Mouse (Mus musculus) CH12.LX (cell line): Measurements from ENCODE around the gene Krt24. TPM values are rescaled to one million over a fixed set of nuclear protein-coding genes. Genes with fewer than 3 reads are reported as not detected.

Source experiments
- polyA plus RNA-seq: library from polyadenylated mRNA; unstranded; fragments of >175 nt; gene quantifications from 2 replicates; pipeline ENCODE4 v1.2.1, GENCODE M21; 2012; ENCODE audit warnings: low read depth; ENCODE audit not compliant: insufficient read length
- total RNA-seq, 2 experiments: library from RNA; depleted of rRNA; stranded (reverse); fragments of 300-350 nt in 1 of 2; fragments of >200 nt in 1 of 2; gene quantifications; 2 replicates each; pipeline ENCODE4 v1.2.3; 2012 to 2014

The Krt24 gene
- total and polyA plus RNA-seq, 3 experiments = not detected

Other genes with a start within 250 kb of the Krt24 start
- 0.04 and 0.21 TPM in 2 replicates for gene Igfbp4, start 244.0 kb downstream of the Krt24 start, total RNA-seq (2012; rRNA removed)
- not detected in 2 replicates for gene Igfbp4, start 244.0 kb downstream of the Krt24 start, total RNA-seq (2014; rRNA removed)
- 0.16 and 0.20 TPM in 2 replicates for gene Igfbp4, start 244.0 kb downstream of the Krt24 start, polyA plus RNA-seq
- 0.04 and 0.13 TPM in 2 replicates for gene Tns4, start 196.0 kb downstream of the Krt24 start, total RNA-seq (2012; rRNA removed)
- not detected in 2 replicates for gene Tns4, start 196.0 kb downstream of the Krt24 start, total RNA-seq (2014; rRNA removed)
- gene Tns4, start 196.0 kb downstream of the Krt24 start, polyA plus RNA-seq = 0.11 TPM in 1 of 2 replicates, not detected in the other
- 170 and 241 TPM in 2 replicates for gene Ccr7, start 130.2 kb downstream of the Krt24 start, total RNA-seq (2012; rRNA removed)
- gene Ccr7, start 130.2 kb downstream of the Krt24 start, total RNA-seq (2014; rRNA removed) = 178 and 203 TPM in 2 replicates
- 306 and 316 TPM in 2 replicates for gene Ccr7, start 130.2 kb downstream of the Krt24 start, polyA plus RNA-seq
- 246 and 257 TPM in 2 replicates for gene Smarce1, start 54.2 kb downstream of the Krt24 start, total RNA-seq (2012; rRNA removed)
- gene Smarce1, start 54.2 kb downstream of the Krt24 start, total RNA-seq (2014; rRNA removed) = 149 and 184 TPM in 2 replicates
- 464 and 617 TPM in 2 replicates for gene Smarce1, start 54.2 kb downstream of the Krt24 start, polyA plus RNA-seq
- 15.4 and 22.0 TPM in 2 replicates for gene Krt222, start 41.2 kb downstream of the Krt24 start, total RNA-seq (2012; rRNA removed)
- gene Krt222, start 41.2 kb downstream of the Krt24 start, total RNA-seq (2014; rRNA removed) = 22.9 TPM in 2 replicates
- gene Krt222, start 41.2 kb downstream of the Krt24 start, polyA plus RNA-seq = 24.4 and 29.3 TPM in 2 replicates
- 0.42 and 1.0 TPM in 2 replicates for gene Krt25, start 37.7 kb upstream of the Krt24 start, total RNA-seq (2012; rRNA removed)
- 0.17 and 0.36 TPM in 2 replicates for gene Krt25, start 37.7 kb upstream of the Krt24 start, total RNA-seq (2014; rRNA removed)
- 0.69 and 0.75 TPM in 2 replicates for gene Krt25, start 37.7 kb upstream of the Krt24 start, polyA plus RNA-seq
- gene Krt26, start 52.7 kb upstream of the Krt24 start, total RNA-seq (2012; rRNA removed) = not detected in 2 replicates
- gene Krt26, start 52.7 kb upstream of the Krt24 start, total RNA-seq (2014; rRNA removed) = not detected in 2 replicates
- not detected in 2 replicates for gene Krt26, start 52.7 kb upstream of the Krt24 start, polyA plus RNA-seq
- gene Krt27, start 65.8 kb upstream of the Krt24 start, total RNA-seq (2012; rRNA removed) = not detected in 2 replicates
- gene Krt27, start 65.8 kb upstream of the Krt24 start, total RNA-seq (2014; rRNA removed) = not detected in 2 replicates
- not detected in 2 replicates for gene Krt27, start 65.8 kb upstream of the Krt24 start, polyA plus RNA-seq
- gene Krt28, start 89.6 kb upstream of the Krt24 start, total RNA-seq (2012; rRNA removed) = 0.13 TPM in 1 of 2 replicates, not detected in the other
- gene Krt28, start 89.6 kb upstream of the Krt24 start, total RNA-seq (2014; rRNA removed) = not detected in 2 replicates
- 0.14 and 0.27 TPM in 2 replicates for gene Krt28, start 89.6 kb upstream of the Krt24 start, polyA plus RNA-seq
- gene Krt10, start 104.1 kb upstream of the Krt24 start, total RNA-seq (2012; rRNA removed) = 3.0 and 3.4 TPM in 2 replicates
- gene Krt10, start 104.1 kb upstream of the Krt24 start, total RNA-seq (2014; rRNA removed) = 9.0 and 9.3 TPM in 2 replicates
- 12.2 and 15.3 TPM in 2 replicates for gene Krt10, start 104.1 kb upstream of the Krt24 start, polyA plus RNA-seq
- gene Krt12, start 137.0 kb upstream of the Krt24 start, total RNA-seq (2012; rRNA removed) = not detected in 2 replicates
- not detected in 2 replicates for gene Krt12, start 137.0 kb upstream of the Krt24 start, total RNA-seq (2014; rRNA removed)
- not detected in 2 replicates for gene Krt12, start 137.0 kb upstream of the Krt24 start, polyA plus RNA-seq
- not detected in 2 replicates for gene Krt20, start 152.9 kb upstream of the Krt24 start, total RNA-seq (2012; rRNA removed)
- gene Krt20, start 152.9 kb upstream of the Krt24 start, total RNA-seq (2014; rRNA removed) = not detected in 2 replicates
- gene Krt20, start 152.9 kb upstream of the Krt24 start, polyA plus RNA-seq = not detected in 2 replicates
- not detected in 2 replicates for gene Krt23, start 207.9 kb upstream of the Krt24 start, total RNA-seq (2012; rRNA removed)
- not detected in 2 replicates for gene Krt23, start 207.9 kb upstream of the Krt24 start, total RNA-seq (2014; rRNA removed)
- not detected in 2 replicates for gene Krt23, start 207.9 kb upstream of the Krt24 start, polyA plus RNA-seq
- gene Krt39, start 236.1 kb upstream of the Krt24 start, total RNA-seq (2012; rRNA removed) = not detected in 2 replicates
- not detected in 2 replicates for gene Krt39, start 236.1 kb upstream of the Krt24 start, total RNA-seq (2014; rRNA removed)
- gene Krt39, start 236.1 kb upstream of the Krt24 start, polyA plus RNA-seq = not detected in 2 replicates